Mouse (Mus musculus): Measurements from ENCODE around the gene Emp1.

Gene Emp1

GRCm38 (mm10) chr6:135417459-135417858 lies 55.1 kb downstream of the Emp1 start:
- DNase-seq = peak; percentile 38 to 42

DNA sequence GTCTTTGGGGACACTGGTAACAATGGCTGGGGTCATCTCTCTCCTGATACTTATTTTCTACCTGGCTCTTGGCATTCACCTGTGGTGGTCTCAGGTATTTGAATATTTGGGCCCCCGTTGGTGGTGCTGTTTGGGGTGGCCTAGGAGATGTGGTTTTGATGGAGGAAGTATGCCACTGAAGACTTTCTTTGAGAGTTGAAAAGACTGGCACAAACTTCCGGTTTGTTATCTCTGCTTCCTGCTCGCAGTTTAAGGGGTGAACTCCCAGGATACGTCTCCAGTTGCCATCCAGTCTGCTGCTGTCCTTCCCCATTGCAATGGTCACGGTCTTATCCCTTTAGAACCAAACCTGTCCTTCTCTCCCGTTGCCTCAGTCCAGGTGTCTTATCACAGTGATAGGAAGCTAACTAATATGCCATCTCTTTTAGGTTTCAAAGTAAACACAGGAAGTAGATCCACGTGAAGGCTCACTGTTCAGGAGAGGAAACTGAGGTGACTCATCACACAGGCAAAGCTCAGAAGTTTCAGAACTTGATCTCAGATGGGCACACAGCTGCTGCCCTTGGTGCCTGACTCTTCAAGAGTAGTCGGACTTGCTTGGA lies 56.0 kb downstream of the Emp1 start:
- no peak for DNase-seq

- no peak for DNase-seq
These were observed 65.9 kb downstream of the Emp1 start for GRCm38 (mm10) chr6:135428246-135428645.

- no peak for DNase-seq
These were observed 67.0 kb downstream of the Emp1 start for GRCm38 (mm10) chr6:135429268-135429909.

DNA sequence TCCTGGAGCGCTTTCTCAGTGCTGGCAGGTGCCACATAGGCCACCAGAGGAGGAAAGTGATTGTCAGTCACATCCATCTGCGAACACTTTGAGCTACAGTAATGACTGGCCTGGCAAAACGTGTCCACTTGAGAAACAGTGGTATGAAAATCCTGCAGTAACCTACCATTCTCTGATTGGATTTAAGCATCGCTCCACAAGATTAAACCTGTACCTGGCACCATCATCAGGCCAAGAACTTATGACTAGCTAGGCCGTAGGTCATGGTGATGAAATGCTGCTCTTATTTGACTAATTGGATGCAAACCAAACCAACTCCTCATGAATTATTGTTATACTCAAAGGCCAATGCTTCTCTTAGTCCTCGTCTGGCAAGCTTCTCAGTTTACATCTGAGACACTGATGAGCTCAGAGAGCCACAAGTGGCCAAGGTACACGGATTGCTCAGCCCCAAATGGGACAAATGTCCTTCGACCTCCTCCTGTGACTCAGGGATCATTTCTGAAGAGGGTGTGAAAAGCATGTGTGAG lies 68.2 kb downstream of the Emp1 start:
- no peak for DNase-seq
